Comparison of ENCODE assay signal across 9 mouse cellular contexts in the genomic region with DNA sequence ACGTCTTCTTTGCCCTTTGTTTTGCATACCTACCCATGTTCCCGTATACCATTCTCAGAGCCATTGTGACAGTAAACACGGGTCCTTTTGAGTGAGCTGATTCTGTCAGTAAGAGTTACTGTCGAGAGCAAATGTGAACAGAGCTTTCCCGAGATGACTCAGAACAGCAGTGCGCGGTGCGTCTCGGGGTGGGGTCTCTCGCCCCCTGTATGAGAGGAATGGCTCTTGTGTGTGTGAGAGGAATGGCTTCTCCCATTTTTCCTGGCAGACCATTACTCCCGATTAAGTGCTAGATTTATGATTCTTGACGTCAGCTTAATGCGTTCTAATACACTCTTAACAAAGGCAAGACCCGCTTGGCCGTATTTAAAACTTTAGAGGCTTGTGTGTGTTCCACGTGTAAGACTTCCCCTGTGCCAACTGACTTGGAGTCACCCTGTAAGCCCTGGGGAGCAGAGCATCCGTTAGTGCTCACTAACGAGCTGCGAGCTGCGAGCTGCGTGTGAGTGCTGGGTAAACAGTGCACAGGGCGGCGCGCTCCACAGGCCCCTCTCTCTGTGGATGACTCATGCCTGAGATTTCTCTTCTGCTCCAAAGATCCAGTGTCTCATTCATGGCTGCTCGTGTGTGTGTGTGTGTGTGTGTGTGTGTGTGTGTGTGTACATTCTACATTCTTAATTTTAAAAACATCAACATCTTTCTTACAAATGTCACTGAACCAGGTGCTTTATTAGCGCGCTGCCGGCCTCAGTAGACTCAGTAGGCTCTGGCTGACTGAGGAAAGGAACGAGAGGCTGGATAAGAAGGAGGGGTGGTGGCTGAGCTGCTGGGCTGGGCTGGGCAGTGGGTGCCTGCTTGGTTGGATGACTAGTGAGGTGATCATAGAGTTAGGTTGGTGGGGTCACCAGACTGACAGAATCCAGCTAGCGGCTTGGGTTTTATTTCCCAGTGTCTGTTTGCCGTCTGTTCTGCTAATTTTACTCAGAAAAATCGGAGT. TPM values are rescaled to one million over a fixed set of nuclear protein-coding genes. Genes with fewer than 3 reads are reported as not detected.
DNase-seq lines count a peak whose midpoint lies in the region; ATAC-seq and TF ChIP-seq lines count a peak whose summit lies in the region.
"Had no signal": no experiment of that assay in that cellular context is flagged by ENCODE, and none has a peak within 500 bp of the region (broad histone marks: within the 10 kb centered on the region; RNA-seq: fewer than 3 reads in every experiment).

No protein-coding gene starts in this region.

- DNase-seq in heart, postnatal 0 days (ENCODE audit: low spot score) = no peak
- no peak for DNase-seq in heart, adult 9 months (ENCODE audit: low spot score in 2 of 2)
- DNase-seq in 3134 (ENCODE audit: extremely low read depth, insufficient read length, low spot score) = peak; percentile 67
- DNase-seq in adrenal gland, postnatal 14 days = peak; percentile 73
- DNase-seq in limb, embryonic 11.5 days (ENCODE audit: low spot score) = peak; percentile 37
- DNase-seq in right cerebral cortex, postnatal 36 days (ENCODE audit: low spot score in 2 of 2) = peak; percentile 49 to 51
- no peak for DNase-seq in T-cell, adult 2 months (ENCODE audit: low spot score)
- no peak for DNase-seq in ovary, postnatal 14 days (ENCODE audit: low spot score)

- no peak for TF ChIP-seq EP300 in heart, postnatal 0 days (IDR thresholded peaks at IDR 0.05; ENCODE audit: low read depth)

- no peak for TF ChIP-seq CTCF in heart, postnatal 0 days (IDR thresholded peaks at IDR 0.05; ENCODE audit: low read depth)

- no peak overlapping the region for H3K4me2 ChIP-seq in heart, postnatal 0 days (ENCODE audit: low read depth, low read length)
- H3K4me2 ChIP-seq in limb, embryonic 11.5 days (ENCODE audit: low read depth, severe bottlenecking) = no peak overlapping the region

- H3K9ac ChIP-seq in heart, postnatal 0 days (replicated peaks; ENCODE audit: low read depth, low read length) = no peak overlapping the region
- no peak overlapping the region for H3K9ac ChIP-seq in limb, embryonic 11.5 days (ENCODE audit: low read length)

- 59% methylated on average over 32 of the region's 32 CpGs for WGBS in heart, postnatal 0 days
- 50% methylated on average over 32 of the region's 32 CpGs for WGBS in limb, embryonic 11.5 days

- no peaks in the 10 kb centered on the region for H3K9me3 ChIP-seq in heart, postnatal 0 days (replicated peaks; ENCODE audit: control insufficient read depth, low read length)
- H3K9me3 ChIP-seq in limb, embryonic 11.5 days (ENCODE audit: control insufficient read depth, low read length) = no peaks in the 10 kb centered on the region

- no peak overlapping the region for H3K27ac ChIP-seq in heart, postnatal 0 days (ENCODE audit: low read depth)
- no peak overlapping the region for H3K27ac ChIP-seq in limb, embryonic 11.5 days (replicated peaks; ENCODE audit: low read depth, low read length)
- H3K27ac ChIP-seq: macrophage had no signal

- ATAC-seq in heart, postnatal 0 days (ENCODE audit: insufficient read depth, low read depth) = peak; percentile 27; the same call in 1 of the 2 replicates
- ATAC-seq in limb, embryonic 11.5 days (ENCODE audit: insufficient number of reproducible peaks, low FRiP score, low TSS enrichment, low read depth) = no peak

- no peaks in the 10 kb centered on the region for H3K4me1 ChIP-seq in heart, postnatal 0 days (ENCODE audit: control insufficient read depth, insufficient read depth)
- H3K4me1 ChIP-seq in limb, embryonic 11.5 days (ENCODE audit: control insufficient read depth, insufficient read depth, low read length) = peaks cover 16% of the 10 kb centered on the region

- no peak overlapping the region for H3K4me3 ChIP-seq in heart, postnatal 0 days (ENCODE audit: low read depth, low read length)
- no peak overlapping the region for H3K4me3 ChIP-seq in limb, embryonic 11.5 days (ENCODE audit: low read depth, low read length)

- peaks cover 36% of the 10 kb centered on the region for H3K27me3 ChIP-seq in heart, postnatal 0 days (ENCODE audit: control insufficient read depth, insufficient read depth, low read length)
- no peaks in the 10 kb centered on the region for H3K27me3 ChIP-seq in limb, embryonic 11.5 days (ENCODE audit: control insufficient read depth, insufficient read depth, low read length)

- no peaks in the 10 kb centered on the region for H3K36me3 ChIP-seq in heart, postnatal 0 days (replicated peaks; ENCODE audit: control insufficient read depth, insufficient read depth, low read length)
- H3K36me3 ChIP-seq in limb, embryonic 11.5 days (ENCODE audit: control insufficient read depth, insufficient read depth, low read length) = no peaks in the 10 kb centered on the region

RNA-seq across cellular contexts. Expression of a gene that starts 15.8 kb away (rescaled TPM):
- 0.19 and 0.50 TPM in 2 replicates for total RNA-seq in heart, postnatal 0 days (2014; rRNA removed; ENCODE audit: low replicate concordance)
- polyA plus RNA-seq in heart, postnatal 0 days (2015; fragmentation: Nextera tagmentation; extraction: Ambion mirVana) = 0.38 and 0.81 TPM in 2 replicates
- 10.4 and 14.6 TPM in 2 replicates for total RNA-seq in adrenal gland, postnatal 14 days (2021)
- 6.6 and 6.7 TPM in 2 replicates for polyA plus RNA-seq in limb, embryonic 11.5 days (2014; fragmentation: Nextera tagmentation; extraction: Ambion mirVana)

RNA-seq across cellular contexts. Expression of a gene that starts 48.1 kb away (rescaled TPM):
- total RNA-seq in heart, postnatal 0 days (2014; rRNA removed; ENCODE audit: low replicate concordance) = 0.92 and 2.1 TPM in 2 replicates
- 0.43 and 0.46 TPM in 2 replicates for polyA plus RNA-seq in heart, postnatal 0 days (2015; fragmentation: Nextera tagmentation; extraction: Ambion mirVana)
- total RNA-seq in adrenal gland, postnatal 14 days (2021) = 8.1 and 11.9 TPM in 2 replicates
- 0.04 and 0.07 TPM in 2 replicates for polyA plus RNA-seq in limb, embryonic 11.5 days (2014; fragmentation: Nextera tagmentation; extraction: Ambion mirVana)

Comparison
In these comparisons a context has a peak if more than half of its experiments do, and no peak if none do; other contexts are left out.
1. DNase-seq: peak in 3134 (single experiment), adrenal gland, postnatal 14 days (single experiment), limb, embryonic 11.5 days (single experiment) and right cerebral cortex, postnatal 36 days (2 of 2); none in heart, postnatal 0 days (single experiment), heart, adult 9 months (0 of 2), T-cell, adult 2 months (single experiment) and ovary, postnatal 14 days (single experiment).